Mouse (Mus musculus) liver, embryonic 14.5 days (tissue): ENCODE data around the gene Hnrnpf. TPM values are rescaled to one million over a fixed set of nuclear protein-coding genes. Genes with fewer than 3 reads are reported as not detected.

Experiments
- ATAC-seq: fragments of 200-750 bp; cut with Nextera tagmentation; 2 replicates; pipeline ENCODE4 v1.8.0; 2017; ENCODE audit warnings: moderate number of reproducible peaks, mild to moderate bottlenecking, moderate library complexity; ENCODE audit not compliant: insufficient read depth
- DNase-seq, 3 experiments: peaks; one replicate each; pipeline ENCODE4 v3.0.0-alpha.2; 2012 to 2013; ENCODE audit warnings: low read depth in 3 of 3, low spot score in 3 of 3
- H3K27ac ChIP-seq: fragments of 300-500 bp; sonication (generic); 2 replicates; pipeline ENCODE4 v1.5.1; 2014; ENCODE audit warnings: moderate library complexity, mild to moderate bottlenecking, control low read depth, inconsistent platforms
- H3K27me3 ChIP-seq: fragments of 300-500 bp; sonication (generic); 2 replicates; pipeline ENCODE4 v1.6.1; 2014; ENCODE audit warnings: mild to moderate bottlenecking, low read length, moderate library complexity; ENCODE audit not compliant: control insufficient read depth, insufficient read depth
- H3K36me3 ChIP-seq: fragments of 300-500 bp; sonication (generic); replicated peaks from 2 replicates; pipeline ENCODE4 v1.6.1; 2014; ENCODE audit warnings: low read depth; ENCODE audit not compliant: control insufficient read depth, insufficient read depth
- H3K4me1 ChIP-seq, 2 experiments: fragments of 200-500 bp in 1 of 2; fragments of 300-500 bp in 1 of 2; sonication (generic) in 1 of 2; replicated peaks; 2 replicates each; pipeline ENCODE4 v1.6.1; 2012 to 2014; ENCODE audit warnings: antibody characterized with exemption in 1 of 2, inconsistent platforms in 1 of 2, low read length in 1 of 2; ENCODE audit not compliant: control insufficient read depth in 2 of 2, insufficient read depth in 2 of 2
- H3K4me2 ChIP-seq: fragments of 300-500 bp; sonication (generic); 2 replicates; pipeline ENCODE4 v1.6.1; 2014; ENCODE audit warnings: low read depth, mild to moderate bottlenecking, control low read depth, moderate library complexity
- H3K4me3 ChIP-seq, 2 experiments: fragments of 200-500 bp in 1 of 2; fragments of 300-500 bp in 1 of 2; sonication (generic) in 1 of 2; 2 replicates each; pipeline ENCODE4 v1.5.1; 2012 to 2014; ENCODE audit warnings: low read depth in 2 of 2, low read length in 2 of 2, mild to moderate bottlenecking in 2 of 2, control low read depth in 1 of 2, inconsistent platforms in 1 of 2, moderate library complexity in 1 of 2; ENCODE audit not compliant: insufficient read depth in 1 of 2
- H3K9ac ChIP-seq: fragments of 300-500 bp; sonication (generic); replicated peaks from 2 replicates; pipeline ENCODE4 v1.6.1; 2014; ENCODE audit warnings: mild to moderate bottlenecking, control low read depth, moderate library complexity
- H3K9me3 ChIP-seq: fragments of 300-500 bp; sonication (generic); 2 replicates; pipeline ENCODE4 v1.6.1; 2016; ENCODE audit warnings: low read length, mixed read lengths; ENCODE audit not compliant: control insufficient read depth
- CTCF ChIP-seq: IDR thresholded peaks from 2 replicates; pipeline ENCODE4 v1.5.1; 2016; ENCODE audit warnings: antibody characterized with exemption, low read depth, control low read depth
- EP300 ChIP-seq: IDR thresholded peaks from 2 replicates; pipeline ENCODE4 v1.6.1; 2016; ENCODE audit warnings: antibody characterized with exemption, low read depth
- WGBS: fragments of 180-500 bp; shearing (Covaris S2); extraction: QIAGEN DNeasy Blood & Tissue Kit; methylation state at CpG from one replicate; pipeline ENCODE4 v1.1.7; 2014; ENCODE audit not compliant: insufficient replicate concordance; 5-methylcytosine and 5-hydroxymethylcytosine counted together
- polyA plus RNA-seq, 2 experiments: library from polyadenylated mRNA; depleted of rRNA in 1 of 2; stranded (reverse) in 1 of 2; unstranded in 1 of 2; fragments of >200 nt; fragmentation: Nextera tagmentation in 1 of 2; extraction: Ambion mirVana in 1 of 2; gene quantifications; 2 replicates each; pipeline versions ENCODE4 v1.2.1 to v1.2.3; 2012 to 2014

Gene Hnrnpf
- polyA plus RNA-seq, 2 experiments, result 368 to 457 TPM

- no peak overlapping the region for H3K4me2 ChIP-seq
- H3K36me3 ChIP-seq, result no peaks in the 10 kb centered on the region
- WGBS, result 51% methylated on average over 14 of the region's 14 CpGs
- no peak overlapping the region for H3K4me3 ChIP-seq
- no peak for DNase-seq
- H3K9me3 ChIP-seq, result no peaks in the 10 kb centered on the region
- no peak for TF ChIP-seq CTCF
- TF ChIP-seq EP300, result no peak
- H3K9ac ChIP-seq, result no peak overlapping the region
- no peaks in the 10 kb centered on the region; a peak in 1 of 4 replicates for H3K4me1 ChIP-seq
- H3K27ac ChIP-seq, result no peak overlapping the region
- no peak for ATAC-seq
- H3K27me3 ChIP-seq, result no peaks in the 10 kb centered on the region
Measured at GRCm38 (mm10) chr6:117935681-117936612, 35.8 kb downstream of the Hnrnpf start.

- Histone ChIP-seq H3K9ac (no peak within 1 kb of the TSS), H3K4me3 (no peak within 1 kb of the TSS), H3K27ac (no peak within 1 kb of the TSS), H3K4me2 (no peak within 1 kb of the TSS), H3K36me3 (no peaks in the 10 kb centered on the region), H3K27me3 (no peaks in the 10 kb centered on the region), H3K4me1 (no peaks in the 10 kb centered on the region; a peak in 1 of 4 replicates), H3K9me3 (no peaks in the 10 kb centered on the region)
- TF ChIP-seq CTCF, result no peak
- no peak for TF ChIP-seq EP300
- 43% methylated on average over 10 of the region's 10 CpGs for WGBS
- DNase-seq, result no peak
- ATAC-seq, result no peak
Measured at GRCm38 (mm10) chr6:117937222-117937932, 37.3 kb downstream of the Hnrnpf start, which contains the start of gene Fxyd4. Gene Fxyd4, minus strand, starts transcription at chr6:117937692.

- H3K4me3 ChIP-seq, result no peak overlapping the region
- WGBS, result 71% methylated on average over 10 of the region's 10 CpGs
- no peak for TF ChIP-seq EP300
- DNase-seq (no peak), ATAC-seq (no peak)
- H3K4me2 ChIP-seq, result no peak overlapping the region
- H3K27ac ChIP-seq, result no peak overlapping the region
- no peaks in the 10 kb centered on the region; a peak in 1 of 4 replicates for H3K4me1 ChIP-seq
- no peaks in the 10 kb centered on the region for H3K9me3 ChIP-seq
- H3K27me3 ChIP-seq, result no peaks in the 10 kb centered on the region
- no peak overlapping the region for H3K9ac ChIP-seq
- no peaks in the 10 kb centered on the region for H3K36me3 ChIP-seq
Measured at GRCm38 (mm10) chr6:117938951-117939350, 38.8 kb downstream of the Hnrnpf start.

GRCm38 (mm10) chr6:117942769-117943168, 42.6 kb downstream of the Hnrnpf start:
- no peaks in the 10 kb centered on the region for H3K4me1 ChIP-seq
- no peak overlapping the region for H3K9ac ChIP-seq
- H3K4me2 ChIP-seq, result no peak overlapping the region
- no peak for DNase-seq
- no peaks in the 10 kb centered on the region for H3K9me3 ChIP-seq
- no peak for ATAC-seq
- no peak overlapping the region for H3K27ac ChIP-seq
- TF ChIP-seq CTCF, result no peak
- TF ChIP-seq EP300, result no peak
- no peaks in the 10 kb centered on the region for H3K36me3 ChIP-seq
- no peak overlapping the region for H3K4me3 ChIP-seq
- no peaks in the 10 kb centered on the region for H3K27me3 ChIP-seq
- 77% methylated on average over 10 of the region's 10 CpGs for WGBS

- ATAC-seq (no peak), DNase-seq (no peak)
- Histone ChIP-seq H3K4me2 (no peak overlapping the region), H3K36me3 (no peaks in the 10 kb centered on the region), H3K9ac (no peak overlapping the region), H3K27me3 (no peaks in the 10 kb centered on the region), H3K27ac (no peak overlapping the region), H3K4me3 (no peak overlapping the region), H3K9me3 (no peaks in the 10 kb centered on the region), H3K4me1 (no peaks in the 10 kb centered on the region)
- TF ChIP-seq EP300, result no peak
- no peak for TF ChIP-seq CTCF
- WGBS, result 59% methylated on average over 2 of the region's 2 CpGs
Measured at GRCm38 (mm10) chr6:117943899-117944298, 43.8 kb downstream of the Hnrnpf start.
